Mouse (Mus musculus): Measurements from ENCODE around the gene Armc10.
"Not testable (repeated sequence)": the region's sequence is repeated elsewhere in the genome, so short reads cannot be mapped to it uniquely, and the experiment has no call there.

The Armc10 gene

GRCm38 (mm10) chr5:21702873-21703475 lies 57.4 kb downstream of the Armc10 start:
- DNase-seq (ENCODE audit: low spot score): no peak

- DNase-seq (ENCODE audit: low spot score): no peak
Observed at GRCm38 (mm10) chr5:21703708-21704107, 58.1 kb downstream of the Armc10 start.

GRCm38 (mm10) chr5:21706546-21706945 lies 60.9 kb downstream of the Armc10 start:
- DNase-seq (ENCODE audit: low spot score): no peak

- not testable (repeated sequence) for DNase-seq (ENCODE audit: low spot score)
Observed at GRCm38 (mm10) chr5:21708011-21708410, 62.4 kb downstream of the Armc10 start.
